Mouse (Mus musculus): ENCODE measurements at regions not wholly inside any gene's neighbourhood (a gene's known extent, or its start where the extent isn't known, plus 50 kb on each side); places are given as distances from the start of the nearest gene placed in this dataset.

DNA sequence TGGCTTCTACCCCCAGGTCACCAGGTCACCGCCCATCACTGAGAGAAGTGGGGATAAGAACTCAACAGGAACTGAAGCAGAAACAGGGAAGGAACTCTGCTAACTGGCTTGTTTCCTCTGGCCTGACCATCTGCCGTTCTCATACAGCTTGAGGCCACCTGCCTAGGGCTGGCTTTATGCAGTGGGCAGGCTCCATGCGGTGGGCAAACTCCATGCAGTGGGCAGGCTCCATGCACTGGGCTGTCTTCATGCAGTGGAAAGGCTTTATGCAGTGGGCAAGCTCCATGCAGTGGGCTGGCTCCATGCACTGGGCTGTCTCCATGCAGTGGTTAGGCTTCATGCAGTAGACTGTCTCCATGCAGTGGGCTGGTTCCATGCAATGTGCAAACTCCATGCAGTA is 438.8 kb downstream of the Cdh26 start:
- Histone ChIP-seq H3K4me3 (replicated peaks in 1 of 3; ENCODE audit: low read depth in 2 of 3, low read length in 2 of 3, poor library complexity in 1 of 3) (no peak overlapping the region), H3K4me2 (ENCODE audit: insufficient read depth, low read depth, poor library complexity, severe bottlenecking) (no peak overlapping the region)
- in situ Hi-C loops (cut with MboI; ENCODE audit: low pct_ligation_motif_present, low pct_unique_long_range_greater_than_20kb, low sequenced_read_pairs) = no loop called here

DNA sequence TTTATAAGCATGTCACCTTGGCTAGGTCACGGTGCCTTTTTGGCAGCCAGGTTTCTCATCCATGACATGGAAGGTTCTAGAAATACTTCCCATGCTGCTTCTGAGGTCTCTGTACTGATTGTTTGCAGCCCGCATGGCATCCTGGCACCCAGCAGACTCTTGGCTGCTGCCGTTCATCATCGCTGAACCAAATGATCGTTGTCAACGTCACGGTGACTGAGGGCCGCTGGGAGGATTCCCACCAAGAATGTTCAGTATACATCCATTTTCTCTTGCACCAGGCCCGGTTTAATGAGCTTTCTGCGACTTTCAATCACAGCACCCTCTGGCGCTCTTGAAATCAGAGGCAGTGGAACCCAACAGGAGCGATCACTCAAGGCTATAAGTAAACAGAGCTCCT is 448.1 kb downstream of the Cdh26 start:
- no peaks in the 10 kb centered on the region for H3K27me3 ChIP-seq (replicated peaks)
- H3K9ac ChIP-seq (ENCODE audit: insufficient read depth, low read depth) = no peak overlapping the region
- H3K9me3 ChIP-seq (replicated peaks; ENCODE audit: low read length) = peaks cover 68% of the 10 kb centered on the region
- no peak overlapping the region for H3K4me2 ChIP-seq (ENCODE audit: insufficient read depth, low read depth, poor library complexity, severe bottlenecking)
- TF ChIP-seq RAD21 (IDR thresholded peaks at IDR 0.05; ENCODE audit: low read depth, low read length) (no peak), SMC3 (IDR thresholded peaks at IDR 0.05; ENCODE audit: low read depth, low read length) (no peak), UBTF (IDR thresholded peaks at IDR 0.05; ENCODE audit: low read depth, low read length) (no peak), TBP (conservative IDR thresholded peaks at IDR 0.05; ENCODE audit: low read depth, low read length) (no peak), BHLHE40 (IDR thresholded peaks at IDR 0.05; ENCODE audit: low read depth, low read length) (no peak), E2F4 (IDR thresholded peaks at IDR 0.05; ENCODE audit: insufficient replicate concordance, low read depth, low read length) (no peak), USF2 (conservative IDR thresholded peaks at IDR 0.05; ENCODE audit: low read depth, low read length) (no peak), USF1 (IDR thresholded peaks at IDR 0.05; ENCODE audit: low read depth, low read length) (no peak), RCOR1 (conservative IDR thresholded peaks at IDR 0.05; ENCODE audit: low read depth, low read length) (no peak), NELFE (IDR thresholded peaks at IDR 0.05; ENCODE audit: low read depth, low read length) (no peak), CHD2 (IDR thresholded peaks at IDR 0.05; ENCODE audit: low read length) (no peak), KAT2A (IDR thresholded peaks at IDR 0.05; ENCODE audit: insufficient replicate concordance, low read length) (no peak), JUN (IDR thresholded peaks at IDR 0.05; ENCODE audit: insufficient read depth, low read depth, low read length) (no peak), POLR2A (IDR thresholded peaks at IDR 0.05; ENCODE audit: low read depth, low read length) (no peak), CHD1 (IDR thresholded peaks at IDR 0.05; ENCODE audit: low read depth, low read length) (no peak), ZMIZ1 (IDR thresholded peaks at IDR 0.05; ENCODE audit: low read depth, low read length) (no peak), ZKSCAN1 (IDR thresholded peaks at IDR 0.05; ENCODE audit: borderline replicate concordance, low read depth, low read length) (no peak)
- no peaks in the 10 kb centered on the region for H3K79me2 ChIP-seq (replicated peaks; ENCODE audit: control insufficient read depth, extremely low read depth, insufficient read depth, poor library complexity, severe bottlenecking)
- H3K4me1 ChIP-seq (ENCODE audit: control insufficient read depth in 1 of 2, insufficient read depth in 2 of 2) = no peaks in the 10 kb centered on the region
- H3K27ac ChIP-seq (ENCODE audit: insufficient read depth, low read depth) = no peak overlapping the region
- in situ Hi-C loops (cut with MboI; ENCODE audit: low pct_ligation_motif_present, low pct_unique_long_range_greater_than_20kb, low sequenced_read_pairs) = no loop called here
- no peaks in the 10 kb centered on the region for H3K36me3 ChIP-seq (replicated peaks in 1 of 2; ENCODE audit: control insufficient read depth in 1 of 2, insufficient read depth in 1 of 2, low read length in 1 of 2)
- DNase-seq (ENCODE audit: extremely low read depth) = no peak
- H3K4me3 ChIP-seq (replicated peaks in 1 of 3; ENCODE audit: low read depth in 2 of 3, low read length in 2 of 3, poor library complexity in 1 of 3) = no peak overlapping the region
- dilution Hi-C loops (cut with MboI; ENCODE audit: extremely low pct_ligation_motif_present, extremely low pct_unique_long_range_greater_than_20kb, low sequenced_read_pairs) = no loop called here

More for the DNA sequence above, 438.8 kb downstream of the Cdh26 start:
- TF ChIP-seq E2F4 (IDR thresholded peaks at IDR 0.05; ENCODE audit: insufficient replicate concordance, low read depth, low read length) (no peak), MXI1 (IDR thresholded peaks at IDR 0.05; ENCODE audit: low read depth, low read length) (no peak), CHD1 (IDR thresholded peaks at IDR 0.05; ENCODE audit: low read depth, low read length) (no peak), CHD2 (IDR thresholded peaks at IDR 0.05; ENCODE audit: low read length) (no peak), SIN3A (IDR thresholded peaks at IDR 0.05; ENCODE audit: low read length) (no peak), SMC3 (IDR thresholded peaks at IDR 0.05; ENCODE audit: low read depth, low read length) (no peak), POLR2AphosphoS2 (IDR thresholded peaks at IDR 0.05; ENCODE audit: low read depth, low read length) (no peak), ELF1 (IDR thresholded peaks at IDR 0.05; ENCODE audit: low read depth, low read length) (no peak), IRF4 (IDR thresholded peaks at IDR 0.05; ENCODE audit: low read depth, low read length) (no peak), MAX (IDR thresholded peaks at IDR 0.05; ENCODE audit: low read length) (no peak), MAFK (IDR thresholded peaks at IDR 0.05; ENCODE audit: insufficient replicate concordance, low read length) (no peak), POLR2A (IDR thresholded peaks at IDR 0.05; ENCODE audit: low read depth, low read length) (no peak)
- Histone ChIP-seq H3K27ac (ENCODE audit: insufficient read depth, low read depth) (no peak overlapping the region), H3K27me3 (replicated peaks) (no peaks in the 10 kb centered on the region), H3K36me3 (replicated peaks in 1 of 2; ENCODE audit: control insufficient read depth in 1 of 2, insufficient read depth in 1 of 2, low read length in 1 of 2) (no peaks in the 10 kb centered on the region), H3K4me1 (ENCODE audit: control insufficient read depth in 1 of 2, insufficient read depth in 2 of 2) (no peaks in the 10 kb centered on the region), H3K9me3 (replicated peaks; ENCODE audit: low read length) (peaks cover 83% of the 10 kb centered on the region), H3K79me2 (replicated peaks; ENCODE audit: control insufficient read depth, extremely low read depth, insufficient read depth, poor library complexity, severe bottlenecking) (no peaks in the 10 kb centered on the region), H3K9ac (ENCODE audit: insufficient read depth, low read depth) (no peak overlapping the region)
- dilution Hi-C loops (cut with MboI; ENCODE audit: extremely low pct_ligation_motif_present, extremely low pct_unique_long_range_greater_than_20kb, low sequenced_read_pairs) = no loop called here
- no peak for DNase-seq (ENCODE audit: extremely low read depth)
